Comparison of ENCODE assay signal across 6 mouse cellular contexts in genomic region chr14:48475834-48476233, GRCm38 (mm10). TPM values are rescaled to one million over a fixed set of nuclear protein-coding genes. Genes with fewer than 3 reads are reported as not detected.
A peak's percentile ranks its signal among the peaks of the same experiment; 100 is the strongest.
DNase-seq lines count a peak whose midpoint lies in the region; ATAC-seq lines count a peak whose summit lies in the region.
"Not testable (repeated sequence)": the region's sequence is repeated elsewhere in the genome, so short reads cannot be mapped to it uniquely, and the experiment has no call there.

No protein-coding gene starts in this region.

- DNase-seq in ZHBTc4 (ENCODE audit: low read depth, low spot score), result peak; percentile 14
- not testable (repeated sequence) for DNase-seq in intestine, embryonic 14.5 days (ENCODE audit: low spot score)

- peak overlapping the region; percentile 48; the same call in 1 of the 2 replicates for H3K27ac ChIP-seq in intestine, embryonic 14.5 days (ENCODE audit: low read depth)
- peak overlapping the region; percentile 41; the same call in 1 of the 2 replicates for H3K27ac ChIP-seq in liver, embryonic 15.5 days (replicated peaks)
- peak overlapping the region; percentile 59 for H3K27ac ChIP-seq in lung, embryonic 16.5 days (ENCODE audit: low read length)
- H3K27ac ChIP-seq in midbrain, embryonic 12.5 days (replicated peaks), result peak overlapping the region; percentile 76
- not testable (repeated sequence) for H3K27ac ChIP-seq in stomach, embryonic 16.5 days (ENCODE audit: low read length)

- not testable (repeated sequence) for H3K9ac ChIP-seq in intestine, embryonic 14.5 days (ENCODE audit: low read length); liver, embryonic 15.5 days; lung, embryonic 16.5 days (ENCODE audit: low read length); midbrain, embryonic 12.5 days (replicated peaks); stomach, embryonic 16.5 days (ENCODE audit: low read length)

- H3K9me3 ChIP-seq in intestine, embryonic 14.5 days (ENCODE audit: control insufficient read depth, low read length); liver, embryonic 15.5 days (replicated peaks); lung, embryonic 16.5 days (ENCODE audit: control insufficient read depth, low read length); midbrain, embryonic 12.5 days; stomach, embryonic 16.5 days (replicated peaks; ENCODE audit: control insufficient read depth, low read length): not testable (repeated sequence)

- H3K27me3 ChIP-seq in intestine, embryonic 14.5 days (replicated peaks; ENCODE audit: control insufficient read depth, insufficient read depth, low read length); liver, embryonic 15.5 days; lung, embryonic 16.5 days (ENCODE audit: control insufficient read depth, insufficient read depth, low read depth, low read length); midbrain, embryonic 12.5 days; stomach, embryonic 16.5 days (ENCODE audit: control insufficient read depth, insufficient read depth, low read length): not testable (repeated sequence)

- H3K4me3 ChIP-seq in intestine, embryonic 14.5 days (ENCODE audit: low read depth, low read length); liver, embryonic 15.5 days (replicated peaks); lung, embryonic 16.5 days (ENCODE audit: low read length); midbrain, embryonic 12.5 days; stomach, embryonic 16.5 days (replicated peaks; ENCODE audit: low read length): not testable (repeated sequence)

- H3K4me2 ChIP-seq in intestine, embryonic 14.5 days (ENCODE audit: low read length); liver, embryonic 15.5 days; midbrain, embryonic 12.5 days (replicated peaks): not testable (repeated sequence)
- peak overlapping the region; percentile 21 for H3K4me2 ChIP-seq in lung, embryonic 16.5 days (ENCODE audit: low read depth, low read length)
- H3K4me2 ChIP-seq in stomach, embryonic 16.5 days (ENCODE audit: low read depth, low read length), result peak overlapping the region; percentile 2; the same call in 1 of the 2 replicates

- 28% methylated on average over 3 of the region's 3 CpGs for WGBS in intestine, embryonic 14.5 days
- 55% methylated on average over 3 of the region's 3 CpGs for WGBS in liver, embryonic 15.5 days (ENCODE audit: insufficient replicate concordance)
- 28% methylated on average over 3 of the region's 3 CpGs for WGBS in lung, embryonic 16.5 days
- 69% methylated on average over 3 of the region's 3 CpGs for WGBS in midbrain, embryonic 12.5 days
- 44% methylated on average over 3 of the region's 3 CpGs for WGBS in stomach, embryonic 16.5 days

- peaks cover 13% of the 10 kb centered on the region for H3K4me1 ChIP-seq in intestine, embryonic 14.5 days (replicated peaks; ENCODE audit: control insufficient read depth, insufficient read depth, low read length)
- not testable (repeated sequence) for H3K4me1 ChIP-seq in liver, embryonic 15.5 days (replicated peaks); midbrain, embryonic 12.5 days; stomach, embryonic 16.5 days (ENCODE audit: control insufficient read depth, insufficient read depth, low read length)
- peaks cover 12% of the 10 kb centered on the region for H3K4me1 ChIP-seq in lung, embryonic 16.5 days (replicated peaks; ENCODE audit: control insufficient read depth, insufficient read depth, low read length)

- peaks cover 37% of the 10 kb centered on the region for H3K36me3 ChIP-seq in intestine, embryonic 14.5 days (ENCODE audit: control insufficient read depth, insufficient read depth, low read length)
- H3K36me3 ChIP-seq in liver, embryonic 15.5 days (replicated peaks), result peaks cover 22% of the 10 kb centered on the region
- H3K36me3 ChIP-seq in lung, embryonic 16.5 days (ENCODE audit: control insufficient read depth, insufficient read depth, low read length), result peaks cover 11% of the 10 kb centered on the region; the same call in 1 of the 2 replicates
- H3K36me3 ChIP-seq in midbrain, embryonic 12.5 days, result peaks cover 20% of the 10 kb centered on the region
- not testable (repeated sequence) for H3K36me3 ChIP-seq in stomach, embryonic 16.5 days (ENCODE audit: control insufficient read depth, insufficient read depth, low read length)

- not testable (repeated sequence) for ATAC-seq in intestine, embryonic 14.5 days (replicated peaks; ENCODE audit: low FRiP score, low TSS enrichment, low read depth); liver, embryonic 15.5 days (ENCODE audit: insufficient read depth); midbrain, embryonic 12.5 days (ENCODE audit: low FRiP score, low read depth); stomach, embryonic 16.5 days (ENCODE audit: insufficient read depth, low FRiP score)
- ATAC-seq in lung, embryonic 16.5 days (ENCODE audit: low read depth), result peak; percentile 65

RNA-seq across cellular contexts. Expression of gene Tmem260, which starts 29.9 kb away (rescaled TPM):
- polyA plus RNA-seq in intestine, embryonic 14.5 days (2014; fragmentation: Nextera tagmentation; extraction: Ambion mirVana), result 21.6 and 23.1 TPM in 2 replicates
- polyA plus RNA-seq in liver, embryonic 15.5 days (2015; fragmentation: Nextera tagmentation; extraction: Ambion mirVana), result 6.0 and 6.7 TPM in 2 replicates
- 23.5 and 25.3 TPM in 2 replicates for polyA plus RNA-seq in lung, embryonic 16.5 days (2015; fragmentation: Nextera tagmentation; extraction: Ambion mirVana)
- polyA plus RNA-seq in midbrain, embryonic 12.5 days (2016; fragmentation: Nextera tagmentation; extraction: Ambion mirVana), result 29.1 and 30.4 TPM in 2 replicates
- polyA plus RNA-seq in stomach, embryonic 16.5 days (2015; fragmentation: Nextera tagmentation; extraction: Ambion mirVana), result 18.9 and 19.3 TPM in 2 replicates
